Mouse (Mus musculus) forebrain, embryonic 10.5 days (tissue): ENCODE data around the gene Pdf. TPM values are rescaled to one million over a fixed set of nuclear protein-coding genes. Genes with fewer than 3 reads are reported as not detected.
"Not testable (repeated sequence)": the region's sequence is repeated elsewhere in the genome, so short reads cannot be mapped to it uniquely, and the experiment has no call there.

Experiments used
- DNase-seq: peaks from one replicate; pipeline ENCODE4 v3.0.0-alpha.2; 2017; ENCODE audit warnings: low spot score; ENCODE audit errors: extremely low spot score
- H3K27ac ChIP-seq: fragments of 300-500 bp; sonication (generic); 2 replicates; pipeline ENCODE4 v1.5.1; 2016; ENCODE audit warnings: mild to moderate bottlenecking
- H3K27me3 ChIP-seq: fragments of 300-500 bp; sonication (generic); 2 replicates; pipeline ENCODE4 v1.6.1; 2016; ENCODE audit warnings: mild to moderate bottlenecking; ENCODE audit not compliant: poor library complexity, severe bottlenecking
- H3K36me3 ChIP-seq: fragments of 300-500 bp; sonication (generic); replicated peaks from 2 replicates; pipeline ENCODE4 v1.6.1; 2016; ENCODE audit warnings: mild to moderate bottlenecking, moderate library complexity
- H3K4me1 ChIP-seq: fragments of 300-500 bp; sonication (generic); 2 replicates; pipeline ENCODE4 v1.6.1; 2016
- H3K4me3 ChIP-seq: fragments of 300-500 bp; sonication (generic); 2 replicates; pipeline ENCODE4 v1.5.1; 2016; ENCODE audit warnings: mild to moderate bottlenecking, moderate library complexity
- H3K9me3 ChIP-seq: fragments of 300-500 bp; sonication (generic); 2 replicates; pipeline ENCODE4 v1.6.1; 2016; ENCODE audit warnings: mild to moderate bottlenecking, moderate library complexity
- WGBS: fragments of 180-500 bp; shearing (Covaris S2); methylation state at CpG from one replicate; pipeline ENCODE4 v1.1.7; 2016; 5-methylcytosine and 5-hydroxymethylcytosine counted together
- polyA plus RNA-seq: library from polyadenylated mRNA; unstranded; fragments of >200 nt; fragmentation: Nextera tagmentation; extraction: Ambion mirVana; gene quantifications from 2 replicates; pipeline ENCODE4 v1.2.1, GENCODE M21; 2016

Pdf gene
- polyA plus RNA-seq, 1 experiment from 2014 or later, result 52.1 TPM

GRCm38 (mm10) chr8:107030650-107031576 is 17.5 kb downstream of the Pdf start, which contains the start of gene Vps4a:
Vps4a (plus strand) TSS chr8:107031222.
- H3K27ac ChIP-seq, result peak within 1 kb of the TSS; percentile 91
- H3K4me1 ChIP-seq, result peaks cover 27% of the 10 kb centered on the region
- 4% methylated on average over 66 of the region's 66 CpGs for WGBS
- DNase-seq, result peak; percentile 98
- peak within 1 kb of the TSS; percentile 99 for H3K4me3 ChIP-seq
- no peaks in the 10 kb centered on the region for H3K9me3 ChIP-seq
- H3K36me3 ChIP-seq, result peaks cover 6% of the 10 kb centered on the region; the same call in 1 of the 2 replicates
- H3K27me3 ChIP-seq, result no peaks in the 10 kb centered on the region

DNA sequence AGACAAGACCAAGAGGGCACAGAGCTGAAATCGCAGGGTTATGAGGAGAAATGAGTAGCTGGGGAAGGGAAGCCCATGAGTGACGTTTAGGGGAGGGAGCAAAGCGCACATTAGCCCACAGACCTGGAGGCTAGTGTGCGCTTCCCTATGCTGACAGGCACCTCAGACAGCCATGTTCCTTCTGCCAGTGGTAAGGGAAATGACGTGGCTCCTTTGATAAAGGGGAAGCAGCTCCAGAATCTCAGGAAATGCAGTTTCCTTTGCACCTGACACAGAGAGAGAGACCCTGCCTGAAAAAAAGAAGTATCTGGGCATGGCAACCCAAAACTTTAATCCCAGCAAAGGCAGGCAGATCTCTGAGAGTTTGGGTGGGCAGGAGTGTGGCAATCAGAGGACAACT is 18.4 kb downstream of the Pdf start:
- Histone ChIP-seq H3K4me1 (peaks cover 27% of the 10 kb centered on the region), H3K27me3 (no peaks in the 10 kb centered on the region), H3K4me3 (no peak overlapping the region), H3K27ac (no peak overlapping the region), H3K9me3 (no peaks in the 10 kb centered on the region), H3K36me3 (0 out of 2 replicates have a peak, but pooled peaks cover 3% of the 10 kb centered on the region)
- DNase-seq, result no peak
- whole genome bisulfite sequencing, result 75% methylated on average over 5 of the region's 5 CpGs

DNA sequence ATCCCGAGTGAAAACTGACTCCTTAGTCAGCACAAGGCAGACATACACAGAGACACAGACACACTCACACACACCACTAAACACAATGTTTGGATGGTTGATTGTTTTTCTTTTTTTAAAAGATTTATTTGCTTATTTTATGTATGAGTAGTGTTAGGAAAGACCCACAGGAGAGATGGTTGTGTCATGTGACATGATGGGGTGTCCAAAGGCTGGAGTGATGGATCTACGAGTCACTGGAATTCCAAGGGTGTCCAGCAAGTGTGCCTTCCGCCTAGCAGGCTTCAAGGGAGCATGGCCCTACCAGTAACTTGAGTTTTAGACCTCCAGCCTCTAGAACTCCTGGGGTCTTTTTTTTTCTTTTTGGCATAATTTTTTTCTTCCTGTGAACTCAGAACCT is 19.1 kb downstream of the Pdf start:
- Histone ChIP-seq H3K4me3 (no peak overlapping the region), H3K36me3 (0 out of 2 replicates have a peak, but pooled peaks cover under 1% of the 10 kb centered on the region), H3K4me1 (peaks cover 27% of the 10 kb centered on the region), H3K9me3 (no peaks in the 10 kb centered on the region), H3K27me3 (no peaks in the 10 kb centered on the region), H3K27ac (no peak overlapping the region)
- no peak for DNase-seq
- WGBS, result 84% methylated on average over 3 of the region's 3 CpGs

GRCm38 (mm10) chr8:107023479-107023878 is 24.9 kb downstream of the Pdf start:
- Histone ChIP-seq H3K27me3 (no peaks in the 10 kb centered on the region), H3K4me1 (no peaks in the 10 kb centered on the region), H3K9me3 (no peaks in the 10 kb centered on the region), H3K4me3 (no peak overlapping the region), H3K36me3 (no peaks in the 10 kb centered on the region), H3K27ac (no peak overlapping the region)
- 91% methylated on average over 8 of the region's 8 CpGs for WGBS
- DNase-seq, result no peak

- Histone ChIP-seq H3K4me3 (no peak overlapping the region), H3K4me1 (no peaks in the 10 kb centered on the region), H3K36me3 (peaks cover 32% of the 10 kb centered on the region), H3K9me3 (no peaks in the 10 kb centered on the region), H3K27me3 (no peaks in the 10 kb centered on the region), H3K27ac (no peak overlapping the region)
- WGBS, result 87% methylated on average over 1 of the region's 1 CpGs
- DNase-seq, result no peak
Measured at GRCm38 (mm10) chr8:107014915-107015314, 33.5 kb downstream of the Pdf start.

- no peak for DNase-seq
- Histone ChIP-seq H3K9me3 (no peaks in the 10 kb centered on the region), H3K36me3 (peaks cover 45% of the 10 kb centered on the region), H3K27me3 (no peaks in the 10 kb centered on the region), H3K4me1 (no peaks in the 10 kb centered on the region), H3K4me3 (no peak overlapping the region), H3K27ac (no peak overlapping the region)
- 88% methylated on average over 2 of the region's 2 CpGs for WGBS
Measured at GRCm38 (mm10) chr8:107012666-107013065, 35.7 kb downstream of the Pdf start.

- no peaks in the 10 kb centered on the region for H3K9me3 ChIP-seq
- no peaks in the 10 kb centered on the region for H3K4me1 ChIP-seq
- no peak overlapping the region for H3K4me3 ChIP-seq
- DNase-seq, result no peak
- peaks cover 68% of the 10 kb centered on the region for H3K36me3 ChIP-seq
- 94% methylated on average over 3 of the region's 3 CpGs for WGBS
- H3K27me3 ChIP-seq, result no peaks in the 10 kb centered on the region
- no peak overlapping the region for H3K27ac ChIP-seq
Measured at GRCm38 (mm10) chr8:107007795-107008194, 40.6 kb downstream of the Pdf start.

GRCm38 (mm10) chr8:107002532-107002931 is 45.9 kb downstream of the Pdf start:
- Histone ChIP-seq H3K27me3 (no peaks in the 10 kb centered on the region), H3K4me1 (no peaks in the 10 kb centered on the region), H3K4me3 (no peak overlapping the region), H3K36me3 (peaks cover 42% of the 10 kb centered on the region), H3K27ac (no peak overlapping the region), H3K9me3 (no peaks in the 10 kb centered on the region)
- WGBS, result 53% methylated on average over 5 of the region's 5 CpGs
- peak; percentile 84 for DNase-seq

- Histone ChIP-seq H3K4me1 (no peaks in the 10 kb centered on the region), H3K27me3 (no peaks in the 10 kb centered on the region), H3K36me3 (peaks cover 51% of the 10 kb centered on the region), H3K9me3 (no peaks in the 10 kb centered on the region), H3K27ac (no peak overlapping the region), H3K4me3 (no peak overlapping the region)
- no peak for DNase-seq
- 88% methylated on average over 1 of the region's 1 CpGs for WGBS
Measured at GRCm38 (mm10) chr8:106999068-106999467, 49.3 kb downstream of the Pdf start.

GRCm38 (mm10) chr8:106997416-106997815 is 51.0 kb downstream of the Pdf start:
- Histone ChIP-seq H3K36me3 (peaks cover 57% of the 10 kb centered on the region), H3K4me3 (no peak overlapping the region), H3K4me1 (no peaks in the 10 kb centered on the region), H3K27ac (no peak overlapping the region), H3K27me3 (no peaks in the 10 kb centered on the region), H3K9me3 (no peaks in the 10 kb centered on the region)
- 91% methylated on average over 4 of the region's 4 CpGs for WGBS
- no peak for DNase-seq

- not testable (repeated sequence) for H3K27me3 ChIP-seq, H3K9me3 ChIP-seq, H3K27ac ChIP-seq, DNase-seq, H3K4me1 ChIP-seq, H3K4me3 ChIP-seq
- WGBS, result 92% methylated on average over 4 of the region's 4 CpGs
- H3K36me3 ChIP-seq, result peaks cover 65% of the 10 kb centered on the region
Measured at GRCm38 (mm10) chr8:106996339-106996738, 52.1 kb downstream of the Pdf start.
